Mouse (Mus musculus) neural tube, embryonic 10.5 days (tissue): ENCODE results near the gene Spns1.
"Not testable (repeated sequence)": the region's sequence is repeated elsewhere in the genome, so short reads cannot be mapped to it uniquely, and the experiment has no call there.

Source experiments
- DNase-seq: peaks from one replicate; pipeline ENCODE4 v3.0.0-alpha.2; 2017; ENCODE audit warnings: low spot score; ENCODE audit errors: extremely low spot score

The Spns1 gene

DNA sequence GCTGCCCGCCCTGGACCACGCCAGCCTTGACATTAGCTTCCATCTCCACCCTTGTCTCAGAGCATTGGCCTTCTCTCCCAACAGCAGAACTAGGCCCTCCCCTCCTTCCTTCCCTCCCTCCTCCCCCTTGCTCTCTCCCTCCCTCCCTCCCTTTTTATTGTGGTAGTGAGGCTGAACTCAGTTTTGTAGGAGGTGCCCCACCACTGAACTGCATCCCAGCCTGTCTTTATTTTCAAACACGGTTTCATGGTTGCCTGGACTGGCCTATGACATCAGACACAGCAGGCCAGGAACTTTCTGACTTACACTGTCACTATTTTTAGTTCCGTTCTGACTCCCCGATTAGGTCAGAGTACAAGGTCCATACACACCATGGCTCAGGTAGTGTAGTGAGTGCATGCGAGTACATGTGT is 37.0 kb downstream of the Spns1 start:
- DNase-seq, result no peak

DNA sequence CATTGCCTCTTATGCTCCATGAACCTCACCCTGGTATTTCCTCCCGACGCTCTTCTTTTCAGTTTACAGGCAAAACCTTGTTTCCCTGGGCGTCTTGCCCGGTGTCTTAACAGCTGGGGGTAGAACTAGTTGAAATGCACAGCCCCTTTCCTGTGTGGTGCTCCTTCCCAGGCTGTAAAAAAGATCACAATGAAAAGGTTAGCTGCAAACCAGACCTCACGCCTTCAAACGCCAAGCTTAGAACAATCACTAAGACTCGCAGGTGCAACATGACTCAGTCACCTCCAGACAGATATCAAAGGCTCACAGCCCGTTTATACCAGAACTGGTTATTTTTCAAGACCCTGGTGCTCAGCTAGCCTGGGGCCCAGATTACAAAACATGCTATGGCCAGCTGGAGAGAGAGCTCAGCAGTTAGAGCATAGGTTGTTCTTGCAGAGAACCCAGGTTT is 37.7 kb downstream of the Spns1 start:
- DNase-seq, result no peak

DNA sequence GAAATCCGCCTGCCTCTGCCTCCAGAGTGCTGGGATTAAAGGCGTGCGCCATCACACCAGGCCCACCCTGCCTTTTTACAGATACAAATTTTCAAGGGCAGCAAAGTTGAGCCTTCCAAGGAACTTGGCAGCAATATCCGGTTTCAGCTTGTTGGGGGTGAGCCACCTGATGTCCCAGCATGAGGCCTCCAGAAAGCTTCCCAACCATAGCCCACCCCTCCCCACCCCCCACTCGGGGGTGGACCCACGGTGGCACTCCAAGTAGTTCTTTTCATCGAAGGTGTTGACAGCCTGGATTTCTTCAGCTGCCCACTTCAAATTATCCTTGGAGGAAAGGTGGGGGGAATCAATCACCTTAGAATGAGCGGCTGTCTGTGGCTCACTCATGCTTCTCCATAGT is 38.3 kb downstream of the Spns1 start:
- no peak for DNase-seq

DNA sequence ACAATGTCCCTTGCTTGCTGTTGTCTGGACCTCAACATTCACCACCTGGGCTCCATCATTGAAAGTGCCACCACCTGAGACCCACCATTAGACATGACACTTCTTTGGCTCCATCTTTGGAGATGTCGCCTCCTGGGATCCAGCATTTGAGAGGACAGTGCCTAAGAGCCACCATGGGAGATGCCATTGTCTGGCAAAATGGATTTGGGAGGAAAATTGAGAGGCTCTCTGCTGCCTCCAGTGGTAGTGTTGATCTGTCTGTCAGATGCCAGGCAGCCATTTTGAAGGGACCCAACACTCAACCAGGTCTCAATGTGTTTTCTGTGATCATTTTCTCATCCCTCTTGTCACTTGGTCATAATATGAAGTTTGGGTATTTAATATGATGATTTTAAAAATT is 41.7 kb downstream of the Spns1 start:
- no peak for DNase-seq

DNA sequence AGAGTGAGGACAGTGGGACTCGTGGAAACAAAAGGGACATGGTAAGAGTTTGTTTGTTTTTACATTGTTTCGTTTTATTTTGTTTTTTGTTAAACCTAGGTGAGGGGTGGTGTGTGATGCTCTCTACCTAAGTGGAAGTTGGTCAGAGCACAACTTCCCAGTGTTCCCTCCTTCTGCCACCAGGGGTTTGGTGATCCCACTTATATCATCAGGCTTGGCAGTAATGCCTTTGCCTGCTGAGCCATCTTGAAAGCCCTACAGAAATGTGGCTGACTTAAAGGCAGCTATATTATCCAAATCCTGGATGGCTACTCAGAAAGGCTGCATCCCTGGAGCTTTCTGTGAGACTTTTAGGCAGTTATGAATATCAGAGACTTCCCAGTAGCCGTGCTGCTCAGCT is 44.6 kb downstream of the Spns1 start:
- no peak for DNase-seq

DNA sequence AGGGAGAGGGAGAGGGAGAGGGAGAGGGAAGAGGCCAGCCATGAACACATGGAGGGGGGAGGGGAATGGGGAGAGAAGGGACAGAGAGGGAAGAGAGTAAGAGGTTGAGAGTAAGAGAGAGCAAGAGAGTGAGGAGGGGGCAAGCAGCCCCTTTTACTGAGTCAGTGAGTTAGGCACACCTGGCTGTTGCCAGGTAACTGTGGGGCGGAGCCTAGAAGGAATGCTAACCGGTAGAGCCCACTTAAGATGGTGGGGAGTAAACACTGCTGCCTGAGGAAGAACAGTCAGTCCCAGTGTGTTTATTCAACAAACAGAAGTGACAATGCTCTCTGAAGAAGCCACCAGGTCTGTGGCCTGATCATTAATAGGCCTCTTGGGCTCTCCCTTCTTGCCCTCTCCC is 46.6 kb downstream of the Spns1 start:
- no peak for DNase-seq

DNA sequence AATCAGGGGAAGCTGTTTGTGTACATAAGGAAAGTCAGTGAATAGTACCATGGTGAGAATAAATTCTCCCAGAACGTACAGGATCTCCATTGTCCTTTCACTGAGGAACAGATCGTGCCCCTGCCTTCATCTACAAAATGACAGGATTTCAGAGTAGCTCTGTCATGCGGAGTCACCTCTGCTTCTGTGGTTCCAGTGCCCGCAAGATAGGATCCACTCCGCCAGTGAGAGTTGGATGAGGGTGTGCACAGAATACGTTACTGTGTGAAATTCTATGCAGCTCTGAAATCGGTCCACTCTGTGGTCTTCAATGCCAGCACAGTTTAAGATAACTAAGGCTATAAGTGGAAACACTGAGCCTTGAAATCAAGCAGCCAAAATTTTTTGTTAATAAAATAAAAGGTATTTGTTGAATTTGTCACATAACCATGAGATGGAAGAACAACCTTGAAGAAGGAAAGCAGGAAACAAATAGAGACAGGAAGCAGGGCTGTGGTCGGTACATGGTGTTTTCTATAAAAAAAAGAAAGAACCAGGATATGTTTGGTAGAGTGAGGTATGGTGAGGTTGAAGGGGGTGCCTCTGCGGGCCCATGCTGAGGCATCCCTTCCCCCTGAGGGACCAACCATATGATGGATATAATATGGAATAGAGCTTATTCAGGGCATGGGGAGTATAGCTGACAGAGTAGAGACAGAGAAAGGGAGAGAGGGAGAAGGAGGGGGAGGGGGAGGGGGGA is 47.2 kb downstream of the Spns1 start:
- DNase-seq, result no peak

DNA sequence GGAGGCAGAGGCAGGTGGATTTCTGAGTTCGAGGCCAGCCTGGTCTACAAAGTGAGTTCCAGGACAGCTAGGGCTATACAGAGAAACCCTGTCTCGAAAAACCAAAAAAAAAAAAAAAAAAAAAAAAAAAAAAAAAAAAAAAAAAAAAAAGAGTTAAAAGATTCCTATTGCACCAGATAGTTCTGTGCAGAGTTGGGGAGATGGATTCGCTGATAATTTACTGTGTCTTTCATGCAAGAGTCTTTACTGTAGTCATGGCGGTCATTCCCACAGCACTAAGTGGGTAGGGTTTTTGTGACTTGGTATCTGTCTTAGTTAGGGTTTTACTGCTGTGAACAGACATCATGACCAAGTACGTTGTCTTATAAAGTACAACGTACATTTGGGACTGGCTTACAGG is 48.4 kb downstream of the Spns1 start:
- DNase-seq, result not testable (repeated sequence)

DNA sequence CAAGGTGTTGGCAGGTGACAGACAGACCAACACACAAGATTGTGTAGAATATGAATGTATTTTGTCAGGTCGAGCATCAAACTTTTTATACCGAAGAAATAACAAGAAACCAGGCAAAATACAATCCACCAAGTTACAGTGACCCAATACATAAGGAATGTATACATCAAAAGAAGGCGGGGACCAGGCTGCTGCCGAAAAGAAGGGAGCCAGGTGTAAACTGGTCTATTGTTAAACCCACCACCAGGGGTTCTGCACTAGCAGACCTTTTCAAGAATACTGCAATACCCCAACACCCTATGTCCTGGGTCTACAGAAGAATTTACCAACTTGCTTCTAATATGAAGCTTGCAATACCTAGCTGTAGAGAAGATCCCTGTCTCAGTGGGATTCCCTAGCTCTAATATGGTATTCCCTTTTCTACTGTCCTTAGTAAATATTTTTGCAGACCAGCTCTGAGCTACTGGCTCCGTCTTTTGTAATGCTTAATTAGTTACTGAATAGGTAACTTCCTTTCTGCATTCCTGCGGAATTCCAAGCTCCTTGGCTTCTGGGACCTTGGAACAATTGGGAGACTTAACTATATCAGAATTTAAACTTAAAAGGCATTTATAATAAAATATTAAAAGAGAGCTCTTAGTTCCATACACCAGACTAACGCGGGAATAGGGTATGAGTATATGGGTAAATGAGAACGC is 51.5 kb downstream of the Spns1 start:
- not testable (repeated sequence) for DNase-seq

DNA sequence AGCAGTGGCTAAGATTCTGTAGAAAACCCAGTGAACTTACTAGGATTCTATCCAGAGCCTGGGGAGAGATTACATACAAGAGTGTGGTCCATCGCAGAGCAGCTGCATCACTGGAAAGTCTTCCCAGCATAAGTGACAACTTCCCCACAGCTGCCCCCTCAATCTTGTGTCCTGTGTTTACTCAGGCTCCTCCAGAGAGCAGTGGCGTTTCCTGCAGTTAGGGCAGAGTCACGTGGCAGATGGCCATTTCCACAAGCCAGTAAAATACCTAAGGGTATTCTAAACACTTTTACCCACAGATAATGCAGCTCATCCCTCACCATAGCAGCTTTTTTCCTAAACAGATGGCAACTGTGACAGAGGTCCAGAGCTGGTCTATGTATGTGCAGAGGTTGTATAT is 52.5 kb downstream of the Spns1 start:
- DNase-seq, result no peak

DNA sequence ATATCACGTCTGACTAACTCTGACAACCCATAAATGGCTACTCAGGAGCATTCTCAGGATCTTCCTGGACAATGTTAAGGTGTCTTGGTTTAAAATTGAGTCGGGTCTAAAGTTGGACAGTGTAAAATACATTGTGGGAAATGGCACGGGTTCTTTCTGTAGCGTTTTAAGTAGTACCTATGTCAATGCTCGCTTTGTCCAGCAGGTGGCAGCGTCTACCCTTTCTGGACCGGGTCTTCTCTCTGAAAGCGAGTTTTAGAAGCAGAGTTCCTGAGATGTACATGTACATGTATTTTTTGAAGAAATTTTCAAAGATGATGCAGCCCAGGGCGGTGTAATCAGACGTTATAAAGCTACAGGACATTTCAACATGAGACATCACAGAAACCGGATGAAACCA is 53.5 kb downstream of the Spns1 start:
- DNase-seq, result peak; percentile 79
